Mouse (Mus musculus) adrenal gland, postnatal 4 days (tissue): ENCODE measurements around the gene Gm12166. TPM values are rescaled to one million over a fixed set of nuclear protein-coding genes. Genes with fewer than 3 reads are reported as not detected.
"Not testable (repeated sequence)": the region's sequence is repeated elsewhere in the genome, so short reads cannot be mapped to it uniquely, and the experiment has no call there.

ENCODE experiments used
- DNase-seq, 2 experiments: peaks; one replicate each; pipeline ENCODE4 v3.0.0; 2021 to 2022; ENCODE audit warnings: low spot score in 2 of 2, mixed read lengths in 2 of 2
- total RNA-seq, 2 experiments: library from RNA; stranded (reverse); gene quantifications; 2 replicates each; pipeline ENCODE4 v1.2.3; 2021

Gm12166 gene
- total RNA-seq, 2 experiments from 2014 or later = 6.1 to 8.2 TPM

DNA sequence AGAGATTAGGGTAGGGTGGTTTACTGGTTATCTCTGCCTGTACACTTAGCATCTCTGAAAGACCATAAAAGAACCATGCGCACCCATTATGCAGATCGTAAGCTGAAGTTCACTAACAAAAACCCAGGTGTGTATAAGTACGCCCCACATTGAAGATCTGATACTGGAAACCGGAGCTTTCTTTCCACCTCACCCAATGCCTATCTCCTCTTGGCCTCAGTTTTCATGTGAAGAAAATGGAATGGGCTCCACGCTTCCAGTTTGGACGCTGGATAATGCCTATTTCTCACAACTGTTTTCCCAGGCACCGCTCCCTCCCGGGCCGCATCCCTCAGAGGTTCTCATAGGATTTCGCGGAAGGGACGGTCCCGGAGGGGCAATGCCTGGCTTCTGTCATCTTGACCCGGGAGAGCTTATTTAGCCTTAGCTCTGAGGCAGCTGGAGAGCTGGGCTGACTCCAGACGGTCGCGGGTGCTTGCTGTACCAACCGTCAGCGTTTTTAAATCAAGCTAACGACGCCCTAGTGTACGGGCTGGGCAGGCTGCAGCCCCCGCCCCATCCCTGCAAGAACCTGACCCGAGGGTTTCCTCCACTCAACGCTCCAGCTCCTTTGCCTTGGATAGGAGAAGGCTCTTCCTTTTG, 4.8 kb upstream of the Gm12166 start:
- DNase-seq = no peak

DNA sequence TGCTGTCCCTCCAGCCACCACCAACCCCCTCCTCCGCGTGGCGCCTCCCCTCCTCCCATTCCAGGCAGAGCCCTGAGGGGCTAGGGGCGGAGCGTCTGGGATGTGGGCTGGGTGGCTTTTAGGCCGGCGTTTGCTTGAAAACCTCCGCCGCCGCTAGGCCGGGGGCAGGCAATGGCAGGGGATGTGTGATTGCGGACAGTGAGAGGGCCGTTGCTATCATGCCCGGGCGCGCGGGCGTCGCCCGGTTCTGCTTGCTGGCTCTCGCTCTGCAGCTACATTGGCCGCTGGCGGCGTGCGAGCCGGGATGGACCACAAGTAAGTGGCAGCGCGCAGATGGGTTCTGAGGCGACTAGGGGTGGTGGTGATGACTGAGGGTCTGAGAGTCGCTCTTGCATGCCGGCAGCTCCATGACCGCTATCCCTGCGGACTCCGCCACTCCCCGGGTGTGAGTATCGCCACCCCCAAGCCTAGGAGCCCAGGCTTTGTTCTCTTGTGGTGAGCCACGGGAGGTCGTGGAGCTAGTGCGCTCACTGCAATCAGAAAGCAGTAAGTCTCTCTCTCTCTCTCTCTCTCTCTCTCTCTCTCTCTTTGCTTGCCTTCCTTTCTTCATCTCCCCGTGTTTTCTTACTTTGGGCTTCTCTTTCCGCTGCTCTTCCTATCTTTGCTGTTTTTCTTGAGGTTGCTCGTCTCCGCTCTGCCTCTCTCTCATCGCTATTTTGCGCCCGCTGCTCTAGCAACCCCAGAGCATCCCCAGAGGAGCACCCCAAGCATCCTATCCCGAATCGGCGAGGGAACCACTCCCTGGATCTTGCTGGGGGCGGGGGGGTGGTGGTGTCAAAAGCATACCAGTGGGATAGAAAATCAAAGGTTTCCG, 4.0 kb upstream of the Gm12166 start, which contains the start of gene Adam19:
Gene Adam19 (plus strand): TSS at position 97 of the 874 bp plus-strand sequence.
- peak; percentile 35 to 55 for DNase-seq

DNA sequence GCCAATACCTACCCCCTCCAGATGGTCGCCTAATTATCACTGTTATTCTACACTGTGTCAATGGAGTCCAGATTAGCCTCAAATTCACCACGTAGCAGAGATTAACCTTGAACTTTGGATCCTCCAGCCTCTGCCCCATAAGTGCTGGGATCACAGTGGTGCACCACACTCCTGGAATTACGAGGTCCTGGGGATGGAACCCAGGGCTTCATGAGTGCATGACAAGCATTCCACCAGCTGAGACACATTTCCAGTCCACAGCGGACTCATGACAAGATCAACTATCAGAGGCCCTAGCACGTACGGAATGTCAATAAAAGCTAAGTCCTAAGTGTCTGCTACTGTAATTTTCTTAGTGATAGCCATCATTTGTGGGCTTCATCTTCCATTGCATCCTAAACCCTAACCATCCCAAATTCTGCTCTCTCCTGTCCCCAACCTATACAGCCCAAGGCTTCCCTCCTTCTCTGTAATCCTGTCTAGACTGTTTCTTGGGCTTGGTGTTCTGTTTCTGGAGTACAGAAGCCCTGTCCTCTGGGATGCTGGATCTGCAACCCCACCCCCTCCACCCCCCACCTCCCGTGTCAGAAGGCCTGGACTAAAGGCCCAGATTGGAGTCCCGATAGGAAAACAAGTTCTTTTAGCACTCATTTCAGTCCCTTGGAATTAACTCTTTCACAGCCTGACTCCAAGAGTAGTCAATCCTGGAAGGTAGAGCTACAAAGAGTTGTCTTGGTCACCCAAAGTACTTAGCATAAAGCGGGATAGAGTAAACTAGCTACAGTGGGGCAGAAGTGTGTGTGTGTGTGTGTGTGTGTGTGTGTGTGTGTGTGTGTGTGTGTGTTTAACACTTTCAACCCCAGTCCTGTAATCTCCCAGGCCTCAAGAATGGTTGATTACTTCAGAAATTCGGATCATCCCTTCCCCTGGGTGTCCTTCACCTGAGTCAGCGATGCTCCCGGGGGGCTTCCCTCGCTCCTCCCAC, 3.1 kb upstream of the Gm12166 start:
- no peak for DNase-seq

DNA sequence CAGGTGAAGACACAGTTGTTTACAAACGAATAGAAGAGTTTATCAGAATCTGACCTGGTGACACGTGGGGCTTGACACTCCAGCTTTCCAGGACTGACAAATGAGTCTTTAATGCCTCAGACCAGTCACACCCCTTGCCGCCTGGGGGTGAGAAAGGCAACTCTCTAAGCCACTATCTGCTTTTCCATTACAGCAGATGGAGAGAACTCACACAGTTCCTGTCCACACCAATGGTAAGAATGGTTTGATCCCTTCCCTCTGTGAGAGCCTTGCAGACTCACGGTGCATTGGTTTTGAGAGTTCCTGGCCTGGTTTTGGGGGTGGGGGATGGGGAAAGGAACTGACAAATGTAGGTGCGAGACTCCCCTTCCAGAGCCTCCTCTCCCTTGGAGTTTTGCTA, 2.2 kb upstream of the Gm12166 start:
- DNase-seq = no peak

DNA sequence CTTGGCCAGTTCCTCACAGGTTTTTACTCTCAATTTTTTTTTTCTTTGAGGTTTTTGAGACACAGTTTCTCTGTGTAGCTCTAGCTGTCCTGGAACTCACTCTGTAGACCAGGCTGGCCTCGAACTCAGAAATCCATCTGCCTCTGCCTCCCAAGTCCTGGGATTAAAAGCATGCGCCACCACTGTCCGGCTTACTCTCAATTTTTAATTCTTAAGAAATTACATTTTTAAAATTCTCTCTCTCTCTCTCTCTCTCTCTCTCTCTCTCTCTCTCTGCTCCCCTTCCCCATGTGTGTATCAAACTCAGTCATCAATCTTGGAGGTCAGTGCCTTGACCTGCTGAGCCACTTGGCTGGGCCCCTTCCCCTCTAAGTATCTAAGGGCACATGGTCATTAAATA, 1.3 kb upstream of the Gm12166 start:
- DNase-seq = not testable (repeated sequence)

DNA sequence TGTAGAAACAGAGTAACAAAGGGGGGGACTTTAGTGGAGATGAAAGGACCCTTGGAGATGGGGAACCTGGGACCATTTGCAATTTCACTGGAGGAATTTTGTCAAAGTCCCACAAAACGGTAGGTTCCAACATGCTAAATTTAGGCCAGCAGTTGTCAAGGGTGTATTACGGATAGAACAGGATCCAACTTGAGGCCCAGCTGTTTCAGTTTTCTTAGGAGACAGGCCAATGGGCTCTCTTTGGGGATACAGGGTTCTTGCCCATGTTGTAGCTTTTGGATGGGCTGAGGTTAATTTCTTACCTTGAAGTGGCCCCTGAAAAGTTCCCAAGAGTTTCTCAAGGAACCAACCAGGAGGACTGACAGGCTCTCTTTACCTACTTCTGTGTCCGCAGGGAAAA, 4.9 kb downstream of the Gm12166 start:
- DNase-seq = no peak

DNA sequence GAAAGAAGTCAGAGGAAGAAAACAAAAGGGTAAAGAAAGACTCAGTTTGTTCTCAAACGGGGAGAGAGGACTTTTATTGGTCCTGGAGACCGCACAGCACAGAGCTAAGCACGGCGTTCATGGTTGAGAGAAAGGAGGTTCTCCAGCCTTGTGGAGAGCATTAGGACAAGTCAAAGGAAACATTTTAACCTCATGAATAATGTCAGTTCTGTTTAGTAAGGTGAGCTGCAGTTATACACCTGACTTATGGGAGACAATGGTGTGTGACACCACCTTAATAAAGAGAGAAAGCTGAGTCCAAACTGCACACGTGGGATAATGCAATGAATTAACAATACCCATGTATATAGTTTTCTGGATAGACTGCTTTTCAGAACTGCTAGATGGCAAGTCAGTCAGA, 7.3 kb downstream of the Gm12166 start:
- no peak for DNase-seq

DNA sequence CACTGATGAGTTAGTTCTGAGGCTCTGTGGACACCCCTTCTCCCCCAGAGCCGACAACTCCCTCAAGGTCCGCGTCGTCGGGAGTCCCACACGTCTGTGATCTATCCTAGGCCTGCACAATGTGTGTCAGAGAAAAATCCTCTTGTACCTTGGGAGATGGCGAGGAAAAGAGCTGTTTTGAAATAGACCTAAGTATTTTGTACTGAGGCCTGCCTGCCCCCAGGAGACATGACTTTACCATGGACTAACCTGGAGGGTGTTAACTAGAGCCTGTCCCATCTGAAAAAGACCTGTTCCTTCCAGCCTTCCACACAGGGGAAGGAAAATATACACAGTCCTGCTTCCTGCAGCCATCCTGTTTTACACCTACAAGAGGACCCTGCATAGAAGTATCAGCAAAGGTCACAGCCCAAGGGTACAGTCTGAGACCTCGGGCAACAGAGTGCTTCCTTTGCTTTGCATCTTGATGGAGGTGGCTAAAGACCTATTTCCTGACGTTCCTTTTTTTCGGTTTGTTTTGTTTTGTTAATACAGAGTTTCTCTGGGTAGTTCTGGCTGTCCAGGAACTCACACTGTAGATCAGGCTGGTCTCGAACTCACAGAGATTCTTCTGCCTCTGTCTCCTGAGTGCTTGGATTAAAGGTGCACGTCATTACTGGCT, 10.4 kb downstream of the Gm12166 start:
- DNase-seq = no peak

DNA sequence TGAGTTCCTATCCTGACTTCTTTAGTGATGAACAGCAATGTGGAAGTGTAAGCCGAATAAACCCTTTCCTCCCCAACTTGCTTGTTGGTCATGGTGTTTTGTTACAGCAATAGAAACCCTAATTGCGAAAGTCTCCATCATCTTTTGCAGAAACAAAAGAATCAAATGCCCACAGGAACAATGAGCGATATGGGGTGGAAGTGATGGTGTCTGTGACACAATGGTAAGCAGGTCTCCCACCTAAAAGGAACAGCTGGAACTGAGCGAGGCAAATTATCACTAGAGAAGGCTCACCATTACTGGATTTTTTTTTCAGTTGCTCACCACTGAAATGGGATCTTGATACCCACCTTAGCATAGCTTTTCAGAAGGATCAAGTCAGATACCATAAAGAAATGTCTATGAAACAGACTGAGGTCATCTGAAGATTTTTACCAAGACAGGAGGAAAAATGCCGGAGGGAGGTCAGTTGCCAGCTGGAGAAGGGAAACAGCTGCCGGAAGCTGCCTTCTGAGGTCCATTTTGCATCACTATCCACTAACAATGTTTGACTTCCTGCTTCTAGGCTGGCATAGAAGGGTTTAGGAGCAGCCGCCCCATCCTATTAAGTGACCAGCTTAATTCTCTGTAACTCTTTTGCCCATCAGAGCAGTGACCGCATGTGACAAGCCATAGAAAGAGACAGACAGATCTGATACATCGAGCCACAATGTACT, 11.1 kb downstream of the Gm12166 start:
- DNase-seq = no peak

DNA sequence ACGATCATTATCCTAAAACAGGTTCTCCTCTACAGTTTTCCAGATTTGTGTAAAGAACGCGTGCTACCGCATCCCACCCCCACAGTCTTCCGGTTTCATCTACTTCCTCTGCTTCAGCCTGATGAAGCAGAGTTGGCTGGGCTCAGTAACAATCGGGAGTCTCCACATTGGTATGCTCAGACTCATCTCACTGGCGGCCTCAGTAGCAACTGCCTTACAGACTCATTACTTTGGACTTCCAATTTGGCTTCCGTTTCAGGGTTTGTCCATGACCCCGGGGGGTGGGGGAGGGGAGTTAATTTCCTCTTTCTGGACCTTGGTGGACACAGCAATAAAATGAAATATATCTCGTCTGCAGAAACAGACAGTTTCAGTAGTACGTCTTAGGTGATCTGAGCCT, 12.8 kb downstream of the Gm12166 start:
- peak in 1 of 2 experiments; percentile 27 for DNase-seq

DNA sequence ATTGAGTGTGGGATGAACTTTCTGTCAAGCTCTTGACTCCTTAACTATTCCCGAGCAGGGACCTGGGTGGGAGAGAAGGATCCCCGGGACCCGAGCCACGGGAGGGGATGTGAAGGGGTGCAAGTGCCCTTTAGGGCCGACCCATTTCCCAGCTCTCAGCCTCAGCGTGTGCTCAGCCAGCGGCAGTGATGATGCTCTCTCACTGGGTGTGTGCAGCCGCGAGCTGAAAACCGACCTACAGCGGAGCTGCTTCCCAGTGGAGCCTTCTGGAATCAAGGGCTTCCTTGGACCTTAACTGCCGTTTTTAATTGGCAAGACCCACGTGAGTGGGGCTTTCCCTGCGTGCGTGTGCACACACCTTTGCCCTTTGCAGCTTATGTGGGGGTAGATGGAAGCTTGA, 13.2 kb downstream of the Gm12166 start:
- no peak for DNase-seq

DNA sequence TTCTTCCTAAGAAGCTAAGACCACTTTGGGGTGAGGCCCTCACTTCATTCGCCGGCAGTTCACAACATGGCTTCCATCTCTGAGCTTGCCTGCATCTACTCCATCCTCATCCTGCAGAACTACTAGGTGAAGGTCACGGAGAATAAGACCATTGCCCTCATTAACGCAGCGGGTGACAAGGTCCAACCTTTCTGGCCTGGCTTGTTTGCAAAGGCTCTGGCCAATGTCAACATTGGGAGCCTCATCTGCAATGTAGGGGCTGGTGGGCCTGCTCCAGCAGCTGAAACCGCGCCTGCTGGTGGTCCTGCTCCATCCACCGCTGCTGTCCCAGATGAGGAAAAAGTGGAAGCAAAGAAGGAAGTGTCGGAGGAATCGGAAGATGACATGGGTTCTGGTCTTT, 15.7 kb downstream of the Gm12166 start:
- no peak for DNase-seq

DNA sequence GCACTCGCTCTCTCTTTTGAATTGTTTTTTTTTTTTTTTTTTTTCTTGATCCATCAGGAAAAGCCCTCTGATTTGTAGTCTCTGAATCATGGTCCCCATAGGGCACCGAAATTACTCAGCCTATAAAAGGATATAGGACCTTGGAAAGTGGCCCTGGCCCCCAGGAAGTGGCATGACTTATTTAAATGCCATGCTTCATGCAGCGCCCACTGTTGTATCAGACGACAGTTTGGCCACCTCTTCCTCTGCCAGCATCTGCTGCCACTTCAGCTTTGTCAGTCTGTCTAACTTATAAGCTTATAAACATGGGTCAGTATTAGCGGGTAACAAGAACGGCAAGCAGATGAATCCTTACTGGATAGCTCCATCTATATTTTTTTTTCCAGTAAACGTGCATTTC, 19.2 kb downstream of the Gm12166 start:
- DNase-seq = no peak

DNA sequence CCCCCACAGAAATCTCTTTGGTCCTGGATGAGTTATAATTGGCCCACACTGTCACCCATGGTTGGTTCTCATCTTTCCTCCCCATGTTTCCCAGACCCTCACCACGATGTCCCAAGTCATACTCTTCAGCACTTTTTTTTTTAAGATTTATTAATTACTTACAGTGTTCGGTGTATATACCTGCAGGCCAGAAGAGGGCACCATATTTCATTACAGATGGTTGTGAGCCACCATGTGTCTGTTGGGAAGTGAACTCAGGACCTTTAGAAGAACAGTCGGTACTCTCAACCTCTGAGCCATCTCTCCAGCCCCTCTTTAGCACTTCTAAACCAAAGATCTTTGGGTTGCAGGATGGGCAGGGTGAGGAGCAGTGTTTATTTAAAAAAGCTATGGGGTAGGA, 20.7 kb downstream of the Gm12166 start:
- no peak for DNase-seq

DNA sequence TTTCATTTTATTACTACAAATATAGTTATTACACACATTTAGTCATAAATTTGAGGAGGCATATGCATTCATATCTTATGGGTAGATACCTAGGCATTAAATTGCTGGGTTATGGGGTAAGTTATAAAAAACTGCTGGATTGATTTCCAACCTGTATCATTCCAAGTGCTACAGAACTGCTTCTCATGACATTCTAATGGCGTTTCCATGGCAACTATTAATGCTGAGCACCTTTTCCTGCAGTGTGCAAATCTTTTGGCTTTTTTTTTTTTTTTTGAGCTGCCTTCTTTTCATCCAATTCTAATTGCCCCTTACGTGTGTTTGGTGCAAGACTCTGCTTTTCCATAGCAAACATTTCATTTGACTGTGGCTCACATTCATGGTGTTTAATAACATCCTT, 22.1 kb downstream of the Gm12166 start:
- no peak for DNase-seq

DNA sequence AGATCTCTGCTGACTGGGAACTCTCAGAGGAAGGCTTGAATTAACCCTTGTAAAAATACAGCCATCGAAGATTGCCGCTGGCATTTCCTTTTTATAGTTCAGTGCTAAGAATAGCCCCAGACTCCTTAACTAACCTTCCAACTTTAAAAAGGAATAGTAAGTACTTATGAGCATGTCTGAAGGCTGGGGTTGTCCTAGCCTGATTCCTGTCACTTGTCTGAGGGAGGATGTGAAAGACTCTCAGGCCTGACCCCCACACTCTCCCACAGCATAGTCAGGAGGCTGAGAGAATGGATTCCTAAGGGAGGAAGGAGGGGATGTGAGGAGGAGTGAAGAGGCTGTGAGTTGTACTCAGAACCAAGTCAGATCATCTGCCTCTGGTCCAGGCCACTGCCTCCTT, 22.6 kb downstream of the Gm12166 start:
- DNase-seq = no peak

DNA sequence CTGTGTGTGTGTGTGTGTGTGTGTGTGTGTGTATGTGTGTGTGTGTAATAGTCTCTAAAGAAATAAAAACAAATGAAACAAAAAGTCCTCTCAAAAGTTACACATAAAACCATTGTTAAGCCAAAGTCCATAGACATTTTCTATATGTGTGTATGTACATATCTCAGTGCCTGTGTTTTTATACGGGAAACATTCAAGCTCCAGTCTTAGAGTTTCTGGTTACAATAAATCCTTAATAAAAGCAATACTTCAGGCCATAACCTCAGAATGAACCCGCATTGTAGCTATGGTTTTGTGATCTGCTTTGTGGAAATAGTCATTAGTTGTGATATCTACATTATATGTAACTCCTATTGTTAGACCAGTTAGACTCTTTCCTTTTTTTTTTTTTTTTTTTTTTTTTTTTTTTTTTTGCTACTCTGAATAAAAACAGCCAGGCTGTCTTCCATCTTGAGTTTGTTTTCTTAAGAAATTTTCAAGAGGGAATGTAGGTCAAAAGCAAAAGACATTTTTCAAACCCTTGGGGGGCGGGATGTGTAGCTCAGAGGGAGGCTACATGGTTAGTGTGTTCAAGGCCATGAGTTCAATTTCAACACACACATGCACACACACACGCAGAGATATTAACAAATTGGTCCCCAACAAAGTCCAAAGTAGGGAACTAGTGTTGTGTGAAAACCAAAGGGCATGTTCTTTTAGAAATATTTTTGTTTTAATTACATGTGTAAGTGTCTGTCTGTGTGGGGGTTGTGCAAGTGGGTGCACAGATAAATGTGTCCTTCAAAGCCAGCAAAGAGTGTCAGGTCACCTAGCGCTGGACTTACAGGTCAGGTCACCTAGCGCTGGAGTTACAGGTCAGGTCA, 23.9 kb downstream of the Gm12166 start:
- DNase-seq = no peak

DNA sequence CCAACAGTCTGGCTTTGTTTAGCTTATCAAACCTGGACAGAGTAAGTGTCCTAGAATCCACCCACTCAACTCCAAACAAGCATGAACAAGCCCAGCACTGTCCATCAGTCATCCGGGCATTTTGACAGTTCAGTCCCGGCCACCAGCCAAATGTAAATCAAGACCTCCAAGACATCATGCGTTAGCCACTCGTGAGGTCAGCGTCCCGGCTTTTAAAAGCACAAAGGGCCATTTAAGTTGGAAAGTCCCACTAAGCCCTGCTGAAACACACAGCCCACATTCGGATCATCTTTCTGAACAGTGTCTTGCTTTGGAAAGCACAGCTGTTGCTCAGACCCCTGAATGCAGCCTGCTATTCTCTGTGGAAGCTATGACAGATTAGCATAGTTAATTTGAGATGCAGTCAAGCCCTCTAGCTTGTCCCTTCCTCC, 26.1 kb downstream of the Gm12166 start:
- no peak for DNase-seq

DNA sequence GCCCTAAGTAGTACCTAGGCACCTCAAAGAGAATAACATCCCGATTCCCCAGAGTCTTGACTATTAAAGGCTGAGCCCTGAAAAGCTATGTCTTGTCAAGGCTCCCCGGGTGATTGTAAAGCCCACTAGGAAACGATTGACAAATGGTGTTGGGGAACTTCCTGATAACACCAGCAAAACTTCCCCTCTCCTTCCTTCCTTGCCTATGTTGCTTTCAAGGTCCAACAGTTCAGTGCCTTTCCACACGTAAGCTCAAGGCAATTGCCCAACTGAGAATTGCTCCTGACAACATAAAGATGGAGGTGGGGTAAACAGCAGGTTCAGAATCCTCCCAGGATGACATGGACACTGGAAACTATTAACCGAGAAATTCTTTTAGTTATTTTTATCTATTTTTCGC, 29.1 kb downstream of the Gm12166 start:
- no peak for DNase-seq
